In the genomic region with DNA sequence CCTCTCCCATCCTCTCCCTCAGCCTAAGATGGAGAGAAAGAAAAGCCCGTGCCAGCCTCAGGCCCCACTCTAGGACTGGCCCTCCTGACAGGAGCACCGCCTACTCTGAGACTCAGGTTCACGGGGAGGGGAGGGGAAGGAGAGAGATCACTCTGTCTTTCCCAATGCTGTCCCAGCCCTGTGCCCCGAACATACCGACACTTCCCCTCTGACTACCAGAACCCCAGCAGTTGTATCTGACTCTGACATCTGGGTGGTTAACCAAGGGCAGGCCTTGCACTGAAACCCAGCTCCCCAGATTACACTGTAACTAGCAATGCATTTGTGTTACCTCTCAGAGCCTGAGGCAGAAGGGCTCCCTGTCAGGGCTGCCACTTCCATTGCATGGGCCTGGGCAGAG, we compare ENCODE assay signal across 17 mouse cellular contexts. TPM values are rescaled to one million over a fixed set of nuclear protein-coding genes. Genes with fewer than 3 reads are reported as not detected.
A peak's percentile ranks its signal among the peaks of the same experiment; 100 is the strongest.
DNase-seq lines count a peak whose midpoint lies in the region; ATAC-seq lines count a peak whose summit lies in the region.
"Had no signal": no experiment of that assay in that cellular context is flagged by ENCODE, and none has a peak within 500 bp of the region (broad histone marks: within the 10 kb centered on the region; RNA-seq: fewer than 3 reads in every experiment).

No protein-coding gene starts in this region.

- no peak overlapping the region for H3K9ac ChIP-seq in lung, embryonic 16.5 days (ENCODE audit: low read length)
- H3K9ac ChIP-seq in hindbrain, embryonic 14.5 days: no peak overlapping the region
- H3K9ac ChIP-seq: hindbrain, embryonic 12.5 days; lung, embryonic 15.5 days had no signal

- H3K36me3 ChIP-seq in lung, embryonic 16.5 days (ENCODE audit: control insufficient read depth, insufficient read depth, low read length): no peaks in the 10 kb centered on the region
- peaks cover 11% of the 10 kb centered on the region; the same call in 1 of the 2 replicates for H3K36me3 ChIP-seq in hindbrain, embryonic 14.5 days (replicated peaks; ENCODE audit: control insufficient read depth, insufficient read depth)
- H3K36me3 ChIP-seq: lung, embryonic 15.5 days had no signal

- no peak for DNase-seq in lung, postnatal 10 days
- peak; percentile 27 for DNase-seq in c-Kit-positive CD71-positive TER-119-negative erythroid progenitor cells, embryonic 14.5 days (ENCODE audit: low read depth)
- no peak for DNase-seq in urinary bladder, postnatal 25 days (ENCODE audit: low spot score)
- DNase-seq in hindbrain, embryonic 14.5 days (ENCODE audit: low spot score): no peak
- DNase-seq: cerebellum, adult 8-10 months; embryo, embryonic 11 days; kidney, adult 2 months; midbrain, embryonic 14.5 days; right cerebral cortex, postnatal 4 days; thymus, postnatal 25 days had no signal

- H3K9me3 ChIP-seq in lung, embryonic 16.5 days (ENCODE audit: control insufficient read depth, low read length): no peaks in the 10 kb centered on the region
- H3K9me3 ChIP-seq in hindbrain, embryonic 14.5 days (ENCODE audit: control insufficient read depth, low read length): no peaks in the 10 kb centered on the region
- H3K9me3 ChIP-seq: hindbrain, embryonic 12.5 days; lung, embryonic 15.5 days had no signal

- H3K4me2 ChIP-seq in lung, embryonic 16.5 days (ENCODE audit: low read depth, low read length): no peak overlapping the region
- no peak overlapping the region for H3K4me2 ChIP-seq in hindbrain, embryonic 14.5 days (replicated peaks)
- H3K4me2 ChIP-seq: hindbrain, embryonic 12.5 days; lung, embryonic 15.5 days had no signal

- no peak overlapping the region for H3K27ac ChIP-seq in lung, embryonic 16.5 days (ENCODE audit: low read length)
- no peak overlapping the region for H3K27ac ChIP-seq in hindbrain, embryonic 14.5 days
- H3K27ac ChIP-seq: hindbrain, embryonic 12.5 days; lung, embryonic 15.5 days had no signal

- ATAC-seq in lung, embryonic 16.5 days (ENCODE audit: low read depth): peak; percentile 29; the same call in 1 of the 2 replicates
- peak; percentile 38 to 57 for ATAC-seq in hematopoietic stem cell, adult 5-6 weeks (replicated peaks in 1 of 2; ENCODE audit: insufficient read depth in 1 of 2, low FRiP score in 2 of 2, low TSS enrichment in 1 of 2, low read depth in 1 of 2, poor library complexity in 2 of 2, severe bottlenecking in 2 of 2)
- ATAC-seq in megakaryocyte progenitor cell, adult 5-6 weeks (replicated peaks; ENCODE audit: poor library complexity): peak; percentile 87
- ATAC-seq in hindbrain, embryonic 14.5 days (ENCODE audit: low FRiP score): no peak

- no peak overlapping the region for H3K4me3 ChIP-seq in lung, embryonic 16.5 days (ENCODE audit: low read length)
- no peak overlapping the region for H3K4me3 ChIP-seq in hindbrain, embryonic 14.5 days (replicated peaks; ENCODE audit: low read length)
- H3K4me3 ChIP-seq: erythroblast, embryonic 14.5 days; hindbrain, embryonic 12.5 days; lung, embryonic 15.5 days had no signal

- peaks cover 16% of the 10 kb centered on the region for H3K4me1 ChIP-seq in lung, embryonic 16.5 days (replicated peaks; ENCODE audit: control insufficient read depth, insufficient read depth, low read length)
- H3K4me1 ChIP-seq in hindbrain, embryonic 14.5 days (replicated peaks; ENCODE audit: control insufficient read depth, insufficient read depth, low read length): peaks cover 7% of the 10 kb centered on the region

- no peaks in the 10 kb centered on the region for H3K27me3 ChIP-seq in lung, embryonic 16.5 days (ENCODE audit: control insufficient read depth, insufficient read depth, low read depth, low read length)
- no peaks in the 10 kb centered on the region for H3K27me3 ChIP-seq in hindbrain, embryonic 14.5 days (ENCODE audit: control insufficient read depth, insufficient read depth, low read length)
- H3K27me3 ChIP-seq: CH12.LX; hindbrain, embryonic 12.5 days; lung, embryonic 15.5 days had no signal

- 39% methylated on average over 5 of the region's 5 CpGs for WGBS in lung, embryonic 16.5 days
- 55% methylated on average over 5 of the region's 5 CpGs for WGBS in hindbrain, embryonic 14.5 days

RNA-seq across cellular contexts. Expression of a gene that starts 40.1 kb away (rescaled TPM):
- polyA plus RNA-seq in lung, embryonic 16.5 days (2015; fragmentation: Nextera tagmentation; extraction: Ambion mirVana): 24.8 and 26.2 TPM in 2 replicates
- 10.1 and 12.0 TPM in 2 replicates for total RNA-seq in hematopoietic stem cell, adult 5-6 weeks (2017)
- 9.7 and 15.5 TPM in 2 replicates for total RNA-seq in megakaryocyte progenitor cell, adult 5-6 weeks (2015)
- total RNA-seq in megakaryocyte progenitor cell, adult 5-6 weeks (2017): 16.2 and 19.8 TPM in 2 replicates
- polyA plus RNA-seq in hindbrain, embryonic 14.5 days (2014; fragmentation: Nextera tagmentation; extraction: Ambion mirVana): 8.9 and 11.5 TPM in 2 replicates

RNA-seq across cellular contexts. Expression of a gene that starts 50.0 kb away (rescaled TPM):
- 23.7 and 23.8 TPM in 2 replicates for polyA plus RNA-seq in lung, embryonic 16.5 days (2015; fragmentation: Nextera tagmentation; extraction: Ambion mirVana)
- 7.3 and 11.0 TPM in 2 replicates for total RNA-seq in hematopoietic stem cell, adult 5-6 weeks (2017)
- 29.5 and 31.0 TPM in 2 replicates for total RNA-seq in megakaryocyte progenitor cell, adult 5-6 weeks (2015)
- total RNA-seq in megakaryocyte progenitor cell, adult 5-6 weeks (2017): 33.4 and 44.1 TPM in 2 replicates
- 46.0 and 50.3 TPM in 2 replicates for polyA plus RNA-seq in hindbrain, embryonic 14.5 days (2014; fragmentation: Nextera tagmentation; extraction: Ambion mirVana)
